Mouse (Mus musculus): ENCODE results near the gene Plekha4.
"Not testable (repeated sequence)": the region's sequence is repeated elsewhere in the genome, so short reads cannot be mapped to it uniquely, and the experiment has no call there.

Plekha4 gene

GRCm38 (mm10) chr7:45509181-45509882, 16.8 kb upstream of the Plekha4 start:
- DNase-seq (ENCODE audit: low spot score in 2 of 2), result no peak

GRCm38 (mm10) chr7:45509912-45510787, 16.0 kb upstream of the Plekha4 start, which contains the start of gene Nucb1:
TSS of gene Nucb1 (minus strand) at chr7:45510406.
- peak; percentile 83 to 86 for DNase-seq (ENCODE audit: low spot score in 2 of 2)

GRCm38 (mm10) chr7:45514411-45514810, 11.7 kb upstream of the Plekha4 start:
- no peak for DNase-seq (ENCODE audit: low spot score in 2 of 2)

GRCm38 (mm10) chr7:45515436-45515835, 10.7 kb upstream of the Plekha4 start:
- DNase-seq (ENCODE audit: low spot score in 2 of 2), result no peak

GRCm38 (mm10) chr7:45516846-45517245, 9.3 kb upstream of the Plekha4 start:
- DNase-seq (ENCODE audit: low spot score in 2 of 2), result not testable (repeated sequence)

GRCm38 (mm10) chr7:45518618-45519017, 7.5 kb upstream of the Plekha4 start:
- DNase-seq (ENCODE audit: low spot score in 2 of 2), result no peak

GRCm38 (mm10) chr7:45519345-45520120, 6.6 kb upstream of the Plekha4 start:
- no peak for DNase-seq (ENCODE audit: low spot score in 2 of 2)

GRCm38 (mm10) chr7:45520605-45521004, 5.5 kb upstream of the Plekha4 start:
- no peak for DNase-seq (ENCODE audit: low spot score in 2 of 2)

- DNase-seq (ENCODE audit: low spot score in 2 of 2), result peak; percentile 88 to 90
These were observed 4.4 kb upstream of the Plekha4 start for GRCm38 (mm10) chr7:45521728-45522184.

GRCm38 (mm10) chr7:45522194-45522752, 3.9 kb upstream of the Plekha4 start:
- no peak for DNase-seq (ENCODE audit: low spot score in 2 of 2)

GRCm38 (mm10) chr7:45522957-45523676, 3.0 kb upstream of the Plekha4 start:
- no peak for DNase-seq (ENCODE audit: low spot score in 2 of 2)

GRCm38 (mm10) chr7:45523678-45524170, 2.4 kb upstream of the Plekha4 start:
- DNase-seq (ENCODE audit: low spot score in 2 of 2), result no peak

- DNase-seq (ENCODE audit: low spot score in 2 of 2), result no peak
These were observed 1.1 kb upstream of the Plekha4 start for GRCm38 (mm10) chr7:45524841-45525621.

GRCm38 (mm10) chr7:45526474-45527120, 467 bp downstream of the Plekha4 start:
- DNase-seq (ENCODE audit: low spot score in 2 of 2), result no peak

GRCm38 (mm10) chr7:45527169-45527568, 1.0 kb downstream of the Plekha4 start:
- DNase-seq (ENCODE audit: low spot score in 2 of 2), result not testable (repeated sequence)

- DNase-seq (ENCODE audit: low spot score in 2 of 2), result no peak
These were observed 3.3 kb downstream of the Plekha4 start for GRCm38 (mm10) chr7:45529461-45529860.

GRCm38 (mm10) chr7:45530643-45531042, 4.5 kb downstream of the Plekha4 start:
- DNase-seq (ENCODE audit: low spot score in 2 of 2), result no peak

- no peak for DNase-seq (ENCODE audit: low spot score in 2 of 2)
These were observed 9.5 kb downstream of the Plekha4 start for GRCm38 (mm10) chr7:45535676-45536075.

- no peak for DNase-seq (ENCODE audit: low spot score in 2 of 2)
These were observed 11.5 kb downstream of the Plekha4 start for GRCm38 (mm10) chr7:45537602-45538001.

All from frontal cortex, postnatal 14 days (tissue).